Mouse (Mus musculus): ENCODE results near the gene Epb41l2. TPM values are rescaled to one million over a fixed set of nuclear protein-coding genes. Genes with fewer than 3 reads are reported as not detected.

The Epb41l2 gene
- polyA plus RNA-seq (2014; fragmentation: Nextera tagmentation; extraction: Ambion mirVana) = 45.3 and 47.8 TPM in 2 replicates

DNA sequence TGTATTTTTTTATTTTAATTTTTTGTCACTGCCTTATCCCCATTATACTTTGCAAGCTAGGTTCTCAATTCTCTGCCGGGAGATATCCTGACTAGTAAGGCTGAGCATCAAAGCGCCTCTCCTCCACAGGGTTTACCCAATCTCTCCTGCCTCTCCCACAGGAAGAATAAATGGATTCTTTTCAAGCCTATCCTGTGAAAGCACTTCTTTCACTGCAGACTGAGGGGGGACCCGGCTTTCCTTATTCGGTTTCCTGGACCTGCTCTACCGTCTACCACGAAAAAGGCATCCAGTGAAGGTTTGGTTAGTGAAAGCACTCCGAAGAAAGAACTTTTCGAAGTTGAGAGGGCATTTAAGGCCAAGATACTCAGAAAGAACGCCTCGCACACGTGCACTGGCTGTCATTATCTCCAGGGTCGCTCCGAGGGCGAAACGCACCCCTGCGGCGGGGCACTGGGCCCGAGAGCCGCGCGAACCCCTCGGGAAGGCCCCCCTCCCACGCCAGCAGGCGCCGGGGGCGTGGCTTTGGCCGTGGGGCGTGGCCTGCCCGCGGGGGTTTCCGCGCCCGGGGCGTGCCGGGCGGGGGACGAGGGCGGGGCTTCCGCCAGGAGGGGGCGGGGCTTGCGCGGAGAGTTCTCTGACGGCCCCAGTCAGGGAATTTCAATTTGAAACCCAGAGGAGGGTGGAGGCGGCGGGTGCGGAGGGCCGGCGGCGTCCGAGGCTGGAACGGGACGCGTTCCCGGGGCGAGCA lies at the start of gene Epb41l2:
Epb41l2 (plus strand) TSS at position 591 of the 751 bp plus-strand sequence.
- no peaks in the 10 kb centered on the region for H3K27me3 ChIP-seq (ENCODE audit: control insufficient read depth, insufficient read depth, low read length)
- no peaks in the 10 kb centered on the region for H3K9me3 ChIP-seq (ENCODE audit: control insufficient read depth, low read length)
- peak within 1 kb of the TSS; percentile 71 for H3K4me2 ChIP-seq (ENCODE audit: low read depth)
- peaks cover 5% of the 10 kb centered on the region; the same call in 1 of the 2 replicates for H3K4me1 ChIP-seq (ENCODE audit: control insufficient read depth, insufficient read depth, low read length)
- DNase-seq (ENCODE audit: low spot score) = peak; percentile 90
- H3K27ac ChIP-seq (ENCODE audit: low read depth, low read length) = peak within 1 kb of the TSS; percentile 70; the same call in 1 of the 2 replicates
- H3K9ac ChIP-seq (ENCODE audit: low read length) = peak within 1 kb of the TSS; percentile 77
- no peaks in the 10 kb centered on the region for H3K36me3 ChIP-seq (ENCODE audit: control insufficient read depth, insufficient read depth, low read length)
- peak within 1 kb of the TSS; percentile 93 for H3K4me3 ChIP-seq (ENCODE audit: low read depth, low read length)
- ATAC-seq (ENCODE audit: insufficient read depth, low FRiP score, low TSS enrichment) = peak; percentile 94
- under 1% methylated on average over 36 of the region's 55 CpGs for WGBS

DNA sequence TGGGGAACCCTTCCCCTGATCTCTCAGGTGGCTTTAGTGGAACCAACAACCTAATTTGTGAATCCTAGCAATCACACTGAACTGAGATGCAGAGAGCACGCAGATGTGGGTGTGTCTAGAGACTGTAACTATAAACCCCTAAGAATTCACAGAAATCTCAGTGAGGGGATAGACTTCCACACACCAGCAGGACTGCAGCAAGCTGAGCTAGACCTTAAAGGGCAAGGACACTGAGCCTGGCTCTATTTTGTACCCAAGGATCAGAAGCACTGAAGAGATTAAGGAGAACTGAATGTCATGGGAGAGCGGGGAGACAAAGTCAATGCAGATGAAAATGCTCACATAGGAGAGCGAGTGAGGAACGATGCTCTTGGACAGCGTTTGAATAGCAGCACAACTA lies 49.6 kb upstream of the Epb41l2 start:
- no peak overlapping the region for H3K4me3 ChIP-seq (ENCODE audit: low read depth, low read length)
- no peak for DNase-seq (ENCODE audit: low spot score)
- H3K9ac ChIP-seq (ENCODE audit: low read length) = no peak overlapping the region
- no peaks in the 10 kb centered on the region for H3K27me3 ChIP-seq (ENCODE audit: control insufficient read depth, insufficient read depth, low read length)
- ATAC-seq (ENCODE audit: insufficient read depth, low FRiP score, low TSS enrichment) = no peak
- H3K4me1 ChIP-seq (ENCODE audit: control insufficient read depth, insufficient read depth, low read length) = no peaks in the 10 kb centered on the region
- H3K9me3 ChIP-seq (ENCODE audit: control insufficient read depth, low read length) = no peaks in the 10 kb centered on the region
- 84% methylated on average over 5 of the region's 5 CpGs for WGBS
- H3K27ac ChIP-seq (ENCODE audit: low read depth, low read length) = no peak overlapping the region
- H3K36me3 ChIP-seq (ENCODE audit: control insufficient read depth, insufficient read depth, low read length) = no peaks in the 10 kb centered on the region
- no peak overlapping the region for H3K4me2 ChIP-seq (ENCODE audit: low read depth)

DNA sequence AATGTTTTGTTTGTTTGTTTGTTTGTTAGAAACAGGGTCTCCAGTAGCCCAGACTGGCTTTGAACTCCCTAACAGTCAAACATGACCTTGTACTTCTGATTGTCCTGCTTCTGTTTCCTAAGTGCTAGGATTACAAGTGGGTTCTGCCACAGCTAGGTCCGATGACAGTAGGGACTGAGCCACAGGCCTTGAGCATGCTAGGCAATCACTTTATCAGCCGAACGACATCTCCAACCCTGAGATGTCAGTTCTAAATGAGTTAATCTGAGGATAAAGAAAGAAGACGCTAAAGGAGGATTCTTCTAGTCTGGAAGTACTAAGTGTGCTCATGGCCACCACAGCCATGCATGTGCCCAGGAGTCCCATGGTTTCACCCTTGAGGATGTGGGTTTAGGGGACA lies 48.9 kb upstream of the Epb41l2 start:
- no peaks in the 10 kb centered on the region for H3K27me3 ChIP-seq (ENCODE audit: control insufficient read depth, insufficient read depth, low read length)
- H3K9ac ChIP-seq (ENCODE audit: low read length) = no peak overlapping the region
- H3K4me1 ChIP-seq (ENCODE audit: control insufficient read depth, insufficient read depth, low read length) = no peaks in the 10 kb centered on the region
- no peaks in the 10 kb centered on the region for H3K9me3 ChIP-seq (ENCODE audit: control insufficient read depth, low read length)
- WGBS = 83% methylated on average over 4 of the region's 4 CpGs
- no peak overlapping the region for H3K27ac ChIP-seq (ENCODE audit: low read depth, low read length)
- DNase-seq (ENCODE audit: low spot score) (no peak), ATAC-seq (ENCODE audit: insufficient read depth, low FRiP score, low TSS enrichment) (no peak)
- no peaks in the 10 kb centered on the region for H3K36me3 ChIP-seq (ENCODE audit: control insufficient read depth, insufficient read depth, low read length)
- H3K4me2 ChIP-seq (ENCODE audit: low read depth) = no peak overlapping the region
- H3K4me3 ChIP-seq (ENCODE audit: low read depth, low read length) = no peak overlapping the region

DNA sequence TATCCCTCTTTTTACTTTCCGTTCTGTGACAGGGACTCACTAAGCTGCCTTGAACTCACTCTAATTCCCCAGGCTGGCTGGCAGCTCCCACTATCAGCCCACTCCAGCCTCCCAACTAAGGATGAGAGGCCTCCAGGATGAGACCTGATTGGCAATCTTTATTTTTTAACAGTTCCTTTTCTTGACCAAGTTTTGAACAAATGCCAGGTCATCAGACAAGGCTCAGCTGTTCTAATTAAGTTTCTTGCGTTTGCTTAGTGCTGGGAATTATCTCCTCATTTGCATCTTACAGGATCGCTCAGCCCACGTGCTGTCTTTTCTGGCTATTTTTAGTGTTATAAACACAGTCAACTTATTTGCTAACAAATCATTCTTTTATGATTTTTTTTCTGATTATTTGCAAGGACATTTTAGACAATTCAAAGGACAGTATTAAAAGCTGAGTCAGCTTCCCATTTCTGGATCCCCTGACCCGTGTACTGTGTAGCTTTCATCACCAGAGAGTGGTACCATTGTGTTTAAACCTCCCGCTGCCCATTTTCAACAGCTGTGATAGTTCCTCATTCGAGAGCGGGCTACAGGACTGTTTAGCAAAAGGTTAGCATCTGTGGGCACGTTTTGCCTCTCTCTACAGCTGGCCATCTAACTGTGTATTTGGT lies 47.9 kb upstream of the Epb41l2 start:
- WGBS = 65% methylated on average over 9 of the region's 9 CpGs
- Histone ChIP-seq H3K9ac (ENCODE audit: low read length) (no peak overlapping the region), H3K27me3 (ENCODE audit: control insufficient read depth, insufficient read depth, low read length) (no peaks in the 10 kb centered on the region), H3K4me1 (ENCODE audit: control insufficient read depth, insufficient read depth, low read length) (no peaks in the 10 kb centered on the region), H3K4me2 (ENCODE audit: low read depth) (no peak overlapping the region), H3K36me3 (ENCODE audit: control insufficient read depth, insufficient read depth, low read length) (no peaks in the 10 kb centered on the region), H3K9me3 (ENCODE audit: control insufficient read depth, low read length) (no peaks in the 10 kb centered on the region), H3K27ac (ENCODE audit: low read depth, low read length) (no peak overlapping the region), H3K4me3 (ENCODE audit: low read depth, low read length) (no peak overlapping the region)
- DNase-seq (ENCODE audit: low spot score) = no peak
- ATAC-seq (ENCODE audit: insufficient read depth, low FRiP score, low TSS enrichment) = no peak

DNA sequence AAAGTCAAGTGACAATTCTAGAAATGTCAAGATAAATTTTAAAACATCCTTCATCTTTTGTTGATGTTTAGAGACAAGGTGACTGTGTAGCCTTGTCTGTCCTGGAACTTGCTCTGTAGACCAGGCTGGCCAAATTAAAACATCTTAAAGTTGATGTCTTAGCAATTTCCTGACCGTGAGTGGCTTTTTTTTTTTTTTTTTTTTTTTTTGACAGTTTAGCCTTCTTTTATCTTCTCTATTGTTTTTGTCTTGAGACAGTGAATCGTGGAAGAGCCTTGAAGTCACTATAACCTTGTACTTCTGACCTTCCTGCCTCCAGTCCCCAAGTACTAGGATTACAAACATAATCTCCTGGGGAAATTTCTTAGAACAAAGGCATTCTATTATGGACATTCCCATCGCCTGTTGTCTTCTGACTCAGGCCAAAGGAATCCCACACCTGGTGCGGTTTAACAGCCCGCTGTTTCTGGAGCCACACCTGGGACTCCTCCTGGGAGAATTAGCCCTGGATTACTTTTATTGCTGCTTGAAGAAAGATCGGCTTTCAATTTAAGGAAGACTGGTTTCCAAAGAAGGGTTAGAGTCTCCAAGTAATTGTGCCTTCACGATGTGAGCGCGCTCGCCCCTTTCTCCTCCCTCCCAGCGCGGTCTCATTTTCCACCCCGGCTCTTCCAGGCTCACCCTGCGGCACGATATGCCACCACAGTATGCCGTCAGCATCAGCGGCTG lies 45.6 kb upstream of the Epb41l2 start:
- WGBS = 6% methylated on average over 17 of the region's 17 CpGs
- no peaks in the 10 kb centered on the region for H3K9me3 ChIP-seq (ENCODE audit: control insufficient read depth, low read length)
- peak; percentile 16 for DNase-seq (ENCODE audit: low spot score)
- H3K4me1 ChIP-seq (ENCODE audit: control insufficient read depth, insufficient read depth, low read length) = no peaks in the 10 kb centered on the region
- no peak overlapping the region for H3K4me3 ChIP-seq (ENCODE audit: low read depth, low read length)
- H3K4me2 ChIP-seq (ENCODE audit: low read depth) = no peak overlapping the region; the same call in 1 of the 2 replicates
- no peak for ATAC-seq (ENCODE audit: insufficient read depth, low FRiP score, low TSS enrichment)
- no peaks in the 10 kb centered on the region for H3K27me3 ChIP-seq (ENCODE audit: control insufficient read depth, insufficient read depth, low read length)
- H3K36me3 ChIP-seq (ENCODE audit: control insufficient read depth, insufficient read depth, low read length) = no peaks in the 10 kb centered on the region
- no peak overlapping the region for H3K27ac ChIP-seq (ENCODE audit: low read depth, low read length)
- H3K9ac ChIP-seq (ENCODE audit: low read length) = no peak overlapping the region

DNA sequence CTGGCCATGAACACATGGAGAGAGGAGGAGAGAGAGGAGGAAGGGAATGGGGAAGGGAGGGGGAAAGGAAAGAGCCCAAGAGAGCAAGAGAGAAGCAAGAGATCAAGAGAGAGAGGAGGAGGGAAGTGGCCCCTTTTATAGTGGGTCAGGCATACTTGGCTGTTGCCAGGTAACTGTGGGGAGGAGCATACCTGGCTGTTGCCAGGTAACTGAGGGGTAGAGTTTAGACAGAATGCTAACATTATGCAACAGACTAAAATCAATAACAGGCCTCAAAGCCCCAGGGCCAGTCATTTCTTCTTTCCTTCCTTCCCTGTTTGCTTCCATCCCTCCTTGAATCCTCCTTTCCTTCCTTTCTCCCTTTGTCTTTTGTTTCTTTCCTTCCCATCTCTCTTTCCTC lies 41.9 kb upstream of the Epb41l2 start:
- Histone ChIP-seq H3K27ac (ENCODE audit: low read depth, low read length) (no peak overlapping the region), H3K4me1 (ENCODE audit: control insufficient read depth, insufficient read depth, low read length) (no peaks in the 10 kb centered on the region), H3K9ac (ENCODE audit: low read length) (no peak overlapping the region), H3K27me3 (ENCODE audit: control insufficient read depth, insufficient read depth, low read length) (no peaks in the 10 kb centered on the region), H3K9me3 (ENCODE audit: control insufficient read depth, low read length) (no peaks in the 10 kb centered on the region), H3K36me3 (ENCODE audit: control insufficient read depth, insufficient read depth, low read length) (no peaks in the 10 kb centered on the region), H3K4me2 (ENCODE audit: low read depth) (no peak overlapping the region), H3K4me3 (ENCODE audit: low read depth, low read length) (no peak overlapping the region)
- no peak for DNase-seq (ENCODE audit: low spot score)
- ATAC-seq (ENCODE audit: insufficient read depth, low FRiP score, low TSS enrichment) = no peak

DNA sequence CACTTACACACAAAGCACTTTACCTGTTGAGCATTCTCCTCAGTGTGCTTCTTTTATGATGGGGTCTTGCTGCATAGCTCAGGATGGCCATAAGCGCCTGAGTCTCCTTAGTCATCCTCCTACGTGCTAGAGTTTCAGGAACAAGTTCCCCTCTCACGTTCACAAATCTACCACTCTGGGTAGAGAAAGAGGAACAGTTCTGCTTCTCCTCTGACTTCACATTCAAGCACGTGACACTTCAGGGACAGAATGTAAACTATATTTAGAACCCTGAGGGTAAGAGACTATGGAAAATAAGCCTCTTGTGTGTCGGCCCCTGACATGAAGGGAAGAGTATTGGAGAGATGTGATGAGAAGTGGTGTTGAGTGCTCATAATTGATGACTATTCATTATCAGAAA lies 41.2 kb upstream of the Epb41l2 start:
- Histone ChIP-seq H3K27me3 (ENCODE audit: control insufficient read depth, insufficient read depth, low read length) (no peaks in the 10 kb centered on the region), H3K9me3 (ENCODE audit: control insufficient read depth, low read length) (no peaks in the 10 kb centered on the region), H3K36me3 (ENCODE audit: control insufficient read depth, insufficient read depth, low read length) (no peaks in the 10 kb centered on the region), H3K27ac (ENCODE audit: low read depth, low read length) (no peak overlapping the region), H3K9ac (ENCODE audit: low read length) (no peak overlapping the region), H3K4me3 (ENCODE audit: low read depth, low read length) (no peak overlapping the region), H3K4me2 (ENCODE audit: low read depth) (no peak overlapping the region), H3K4me1 (ENCODE audit: control insufficient read depth, insufficient read depth, low read length) (no peaks in the 10 kb centered on the region)
- DNase-seq (ENCODE audit: low spot score) (no peak), ATAC-seq (ENCODE audit: insufficient read depth, low FRiP score, low TSS enrichment) (no peak)
- 85% methylated on average over 5 of the region's 5 CpGs for WGBS

DNA sequence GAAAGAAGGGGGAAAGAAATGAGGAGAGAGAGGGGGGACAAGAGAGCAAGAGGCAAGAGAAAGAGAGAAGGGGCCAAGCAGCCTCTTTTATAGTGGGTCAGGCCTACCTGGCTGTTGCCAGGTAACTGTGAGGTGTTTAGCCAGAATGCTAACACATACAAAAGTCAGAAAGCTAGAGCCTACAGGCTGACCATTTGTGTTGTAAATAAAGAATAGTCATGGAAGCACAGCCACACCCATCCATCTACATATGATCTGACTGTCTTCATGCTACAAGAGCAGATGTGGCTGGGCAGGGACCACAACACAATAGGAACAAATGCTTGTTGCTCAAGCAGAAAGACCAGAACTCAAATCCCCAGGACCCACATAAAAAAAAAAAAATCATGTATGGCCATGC lies 40.1 kb upstream of the Epb41l2 start:
- no peak for DNase-seq (ENCODE audit: low spot score)
- H3K36me3 ChIP-seq (ENCODE audit: control insufficient read depth, insufficient read depth, low read length) = no peaks in the 10 kb centered on the region
- H3K9ac ChIP-seq (ENCODE audit: low read length) = no peak overlapping the region
- H3K4me3 ChIP-seq (ENCODE audit: low read depth, low read length) = no peak overlapping the region
- no peak overlapping the region for H3K27ac ChIP-seq (ENCODE audit: low read depth, low read length)
- H3K9me3 ChIP-seq (ENCODE audit: control insufficient read depth, low read length) = no peaks in the 10 kb centered on the region
- no peaks in the 10 kb centered on the region for H3K27me3 ChIP-seq (ENCODE audit: control insufficient read depth, insufficient read depth, low read length)
- no peak for ATAC-seq (ENCODE audit: insufficient read depth, low FRiP score, low TSS enrichment)
- no peaks in the 10 kb centered on the region for H3K4me1 ChIP-seq (ENCODE audit: control insufficient read depth, insufficient read depth, low read length)
- no peak overlapping the region for H3K4me2 ChIP-seq (ENCODE audit: low read depth)

Data from neural tube, embryonic 11.5 days (tissue).